Mouse (Mus musculus) intestine, embryonic 16.5 days (tissue): ENCODE data around the gene Ccdc120. TPM values are rescaled to one million over a fixed set of nuclear protein-coding genes. Genes with fewer than 3 reads are reported as not detected.

ENCODE experiments used
- polyA plus RNA-seq: library from polyadenylated mRNA; unstranded; fragments of >200 nt; fragmentation: Nextera tagmentation; extraction: Ambion mirVana; gene quantifications from 2 replicates; pipeline ENCODE4 v1.2.1, GENCODE M21; 2015

The Ccdc120 gene
- polyA plus RNA-seq, 1 experiment from 2014 or later = 12.0 TPM

Other genes with a start within 250 kb of the Ccdc120 start
- 0.23 TPM in 1 of 2 replicates, not detected in the other for gene Foxp3, start 177.3 kb downstream of the Ccdc120 start, polyA plus RNA-seq
- 0.76 and 1.3 TPM in 2 replicates for gene Ppp1r3f, start 176.6 kb downstream of the Ccdc120 start, polyA plus RNA-seq
- gene Ccdc22, start 145.4 kb downstream of the Ccdc120 start, polyA plus RNA-seq = 36.1 and 38.4 TPM in 2 replicates
- 0.02 TPM in 1 of 2 replicates, not detected in the other for gene Cacna1f, start 143.8 kb downstream of the Ccdc120 start, polyA plus RNA-seq
- 6.0 and 6.2 TPM in 2 replicates for gene Syp, start 112.4 kb downstream of the Ccdc120 start, polyA plus RNA-seq
- 7.6 TPM in 2 replicates for gene Prickle3, start 93.6 kb downstream of the Ccdc120 start, polyA plus RNA-seq
- 187 and 205 TPM in 2 replicates for gene Plp2, start 79.5 kb downstream of the Ccdc120 start, polyA plus RNA-seq
- 0.71 and 0.93 TPM in 2 replicates for gene Magix, start 69.7 kb downstream of the Ccdc120 start, polyA plus RNA-seq
- 28.0 and 29.5 TPM in 2 replicates for gene Gpkow, start 53.8 kb downstream of the Ccdc120 start, polyA plus RNA-seq
- 25.8 and 26.6 TPM in 2 replicates for gene Wdr45, start 36.6 kb downstream of the Ccdc120 start, polyA plus RNA-seq
- 0.37 TPM in 1 of 2 replicates, not detected in the other for gene Gm45208, start 28.7 kb downstream of the Ccdc120 start, polyA plus RNA-seq
- 59.7 and 60.8 TPM in 2 replicates for gene Praf2, start 22.5 kb downstream of the Ccdc120 start, polyA plus RNA-seq
- 19.2 and 21.2 TPM in 2 replicates for gene Tfe3, start 11.7 kb upstream of the Ccdc120 start, polyA plus RNA-seq
- gene Gripap1, start 38.9 kb upstream of the Ccdc120 start, polyA plus RNA-seq = 36.6 and 37.5 TPM in 2 replicates
- gene Kcnd1, start 71.4 kb upstream of the Ccdc120 start, polyA plus RNA-seq = 1.2 and 1.3 TPM in 2 replicates
- 25.9 and 27.7 TPM in 2 replicates for gene Otud5, start 90.5 kb upstream of the Ccdc120 start, polyA plus RNA-seq
- gene Pim2, start 127.4 kb upstream of the Ccdc120 start, polyA plus RNA-seq = 13.6 and 15.3 TPM in 2 replicates
- gene Slc35a2, start 133.1 kb upstream of the Ccdc120 start, polyA plus RNA-seq = 46.5 and 50.8 TPM in 2 replicates
- gene Pqbp1, start 148.4 kb upstream of the Ccdc120 start, polyA plus RNA-seq = 95.3 and 101 TPM in 2 replicates
- 132 and 141 TPM in 2 replicates for gene Timm17b, start 148.5 kb upstream of the Ccdc120 start, polyA plus RNA-seq
- gene Gm10491, start 156.9 kb upstream of the Ccdc120 start, polyA plus RNA-seq = not detected in 2 replicates
- gene Gm10490, start 158.6 kb upstream of the Ccdc120 start, polyA plus RNA-seq = not detected in 2 replicates
- gene Pcsk1n, start 168.9 kb upstream of the Ccdc120 start, polyA plus RNA-seq = 10.6 and 10.7 TPM in 2 replicates
- not detected in 2 replicates for gene Eras, start 177.7 kb upstream of the Ccdc120 start, polyA plus RNA-seq
- 16.8 and 17.3 TPM in 2 replicates for gene Hdac6, start 197.0 kb upstream of the Ccdc120 start, polyA plus RNA-seq
- 0.93 and 2.5 TPM in 2 replicates for gene Gata1, start 227.2 kb upstream of the Ccdc120 start, polyA plus RNA-seq